Mouse (Mus musculus): Measurements from ENCODE around the gene Rorc. TPM values are rescaled to one million over a fixed set of nuclear protein-coding genes. Genes with fewer than 3 reads are reported as not detected.

Rorc gene
- polyA plus RNA-seq, 1 experiment from 2014 or later, result 0.38 TPM

GRCm38 (mm10) chr3:94377028-94377923, 4.7 kb downstream of the Rorc start:
- H3K9ac ChIP-seq (replicated peaks; ENCODE audit: low read length), result no peak overlapping the region
- H3K4me1 ChIP-seq (ENCODE audit: control insufficient read depth, insufficient read depth, low read length), result peaks cover 6% of the 10 kb centered on the region; the same call in 1 of the 2 replicates
- no peaks in the 10 kb centered on the region for H3K9me3 ChIP-seq (replicated peaks; ENCODE audit: control insufficient read depth, low read length)
- ATAC-seq (replicated peaks; ENCODE audit: insufficient number of reproducible peaks, low FRiP score, low TSS enrichment, low read depth) (no peak), DNase-seq (ENCODE audit: low spot score) (no peak)
- H3K27ac ChIP-seq (replicated peaks; ENCODE audit: low read depth, low read length), result no peak overlapping the region
- 21% methylated on average over 13 of the region's 13 CpGs for WGBS
- no peaks in the 10 kb centered on the region for H3K36me3 ChIP-seq (replicated peaks; ENCODE audit: control insufficient read depth, insufficient read depth, low read depth, low read length)
- no peak overlapping the region for H3K4me2 ChIP-seq (ENCODE audit: low read depth, low read length)
- H3K4me3 ChIP-seq (ENCODE audit: low read depth, low read length), result no peak overlapping the region
- H3K27me3 ChIP-seq (ENCODE audit: control insufficient read depth, insufficient read depth, low read length), result no peaks in the 10 kb centered on the region; the same call in 1 of the 2 replicates

- WGBS, result 20% methylated on average over 9 of the region's 9 CpGs
- Histone ChIP-seq H3K4me1 (ENCODE audit: control insufficient read depth, insufficient read depth, low read length) (no peaks in the 10 kb centered on the region), H3K9ac (replicated peaks; ENCODE audit: low read length) (no peak overlapping the region), H3K9me3 (replicated peaks; ENCODE audit: control insufficient read depth, low read length) (no peaks in the 10 kb centered on the region), H3K4me3 (ENCODE audit: low read depth, low read length) (no peak overlapping the region), H3K27ac (replicated peaks; ENCODE audit: low read depth, low read length) (no peak overlapping the region), H3K27me3 (ENCODE audit: control insufficient read depth, insufficient read depth, low read length) (no peaks in the 10 kb centered on the region; the same call in 1 of the 2 replicates), H3K4me2 (ENCODE audit: low read depth, low read length) (no peak overlapping the region), H3K36me3 (replicated peaks; ENCODE audit: control insufficient read depth, insufficient read depth, low read depth, low read length) (no peaks in the 10 kb centered on the region)
- ATAC-seq (replicated peaks; ENCODE audit: insufficient number of reproducible peaks, low FRiP score, low TSS enrichment, low read depth) (no peak), DNase-seq (ENCODE audit: low spot score) (no peak)
Observed at GRCm38 (mm10) chr3:94379831-94380510, 7.4 kb downstream of the Rorc start.

- Histone ChIP-seq H3K9ac (replicated peaks; ENCODE audit: low read length) (no peak overlapping the region), H3K27me3 (ENCODE audit: control insufficient read depth, insufficient read depth, low read length) (no peaks in the 10 kb centered on the region), H3K4me3 (ENCODE audit: low read depth, low read length) (no peak overlapping the region), H3K4me1 (ENCODE audit: control insufficient read depth, insufficient read depth, low read length) (no peaks in the 10 kb centered on the region), H3K27ac (replicated peaks; ENCODE audit: low read depth, low read length) (no peak overlapping the region), H3K4me2 (ENCODE audit: low read depth, low read length) (no peak overlapping the region), H3K9me3 (replicated peaks; ENCODE audit: control insufficient read depth, low read length) (no peaks in the 10 kb centered on the region), H3K36me3 (replicated peaks; ENCODE audit: control insufficient read depth, insufficient read depth, low read depth, low read length) (no peaks in the 10 kb centered on the region)
- no peak for ATAC-seq (replicated peaks; ENCODE audit: insufficient number of reproducible peaks, low FRiP score, low TSS enrichment, low read depth)
- DNase-seq (ENCODE audit: low spot score), result no peak
- WGBS, result 66% methylated on average over 5 of the region's 5 CpGs
Observed at GRCm38 (mm10) chr3:94382308-94382707, 9.7 kb downstream of the Rorc start.

- Histone ChIP-seq H3K9me3 (replicated peaks; ENCODE audit: control insufficient read depth, low read length) (no peaks in the 10 kb centered on the region), H3K36me3 (replicated peaks; ENCODE audit: control insufficient read depth, insufficient read depth, low read depth, low read length) (no peaks in the 10 kb centered on the region), H3K27me3 (ENCODE audit: control insufficient read depth, insufficient read depth, low read length) (no peaks in the 10 kb centered on the region), H3K4me3 (ENCODE audit: low read depth, low read length) (no peak overlapping the region), H3K9ac (replicated peaks; ENCODE audit: low read length) (no peak overlapping the region), H3K4me1 (ENCODE audit: control insufficient read depth, insufficient read depth, low read length) (no peaks in the 10 kb centered on the region), H3K4me2 (ENCODE audit: low read depth, low read length) (no peak overlapping the region), H3K27ac (replicated peaks; ENCODE audit: low read depth, low read length) (no peak overlapping the region)
- DNase-seq (ENCODE audit: low spot score) (no peak), ATAC-seq (replicated peaks; ENCODE audit: insufficient number of reproducible peaks, low FRiP score, low TSS enrichment, low read depth) (no peak)
- WGBS, result 64% methylated on average over 3 of the region's 3 CpGs
Observed at GRCm38 (mm10) chr3:94383476-94383875, 10.9 kb downstream of the Rorc start.

GRCm38 (mm10) chr3:94386671-94387070, 14.1 kb downstream of the Rorc start:
- H3K27me3 ChIP-seq (ENCODE audit: control insufficient read depth, insufficient read depth, low read length), result no peaks in the 10 kb centered on the region
- 70% methylated on average over 4 of the region's 4 CpGs for WGBS
- no peak overlapping the region for H3K9ac ChIP-seq (replicated peaks; ENCODE audit: low read length)
- H3K27ac ChIP-seq (replicated peaks; ENCODE audit: low read depth, low read length), result no peak overlapping the region
- no peak for ATAC-seq (replicated peaks; ENCODE audit: insufficient number of reproducible peaks, low FRiP score, low TSS enrichment, low read depth)
- no peaks in the 10 kb centered on the region for H3K4me1 ChIP-seq (ENCODE audit: control insufficient read depth, insufficient read depth, low read length)
- H3K9me3 ChIP-seq (replicated peaks; ENCODE audit: control insufficient read depth, low read length), result no peaks in the 10 kb centered on the region
- no peak for DNase-seq (ENCODE audit: low spot score)
- H3K4me2 ChIP-seq (ENCODE audit: low read depth, low read length), result no peak overlapping the region
- H3K4me3 ChIP-seq (ENCODE audit: low read depth, low read length), result no peak overlapping the region
- no peaks in the 10 kb centered on the region for H3K36me3 ChIP-seq (replicated peaks; ENCODE audit: control insufficient read depth, insufficient read depth, low read depth, low read length)

GRCm38 (mm10) chr3:94387391-94387790, 14.8 kb downstream of the Rorc start:
- no peaks in the 10 kb centered on the region for H3K4me1 ChIP-seq (ENCODE audit: control insufficient read depth, insufficient read depth, low read length)
- no peaks in the 10 kb centered on the region for H3K36me3 ChIP-seq (replicated peaks; ENCODE audit: control insufficient read depth, insufficient read depth, low read depth, low read length)
- H3K27me3 ChIP-seq (ENCODE audit: control insufficient read depth, insufficient read depth, low read length), result no peaks in the 10 kb centered on the region
- DNase-seq (ENCODE audit: low spot score), result no peak
- no peak for ATAC-seq (replicated peaks; ENCODE audit: insufficient number of reproducible peaks, low FRiP score, low TSS enrichment, low read depth)
- H3K9ac ChIP-seq (replicated peaks; ENCODE audit: low read length), result no peak overlapping the region
- H3K27ac ChIP-seq (replicated peaks; ENCODE audit: low read depth, low read length), result no peak overlapping the region
- no peaks in the 10 kb centered on the region for H3K9me3 ChIP-seq (replicated peaks; ENCODE audit: control insufficient read depth, low read length)
- WGBS, result 85% methylated on average over 10 of the region's 10 CpGs
- no peak overlapping the region for H3K4me3 ChIP-seq (ENCODE audit: low read depth, low read length)
- no peak overlapping the region for H3K4me2 ChIP-seq (ENCODE audit: low read depth, low read length)

GRCm38 (mm10) chr3:94388047-94388446, 15.5 kb downstream of the Rorc start:
- no peak overlapping the region for H3K4me2 ChIP-seq (ENCODE audit: low read depth, low read length)
- no peaks in the 10 kb centered on the region for H3K9me3 ChIP-seq (replicated peaks; ENCODE audit: control insufficient read depth, low read length)
- 78% methylated on average over 5 of the region's 5 CpGs for WGBS
- H3K27ac ChIP-seq (replicated peaks; ENCODE audit: low read depth, low read length), result no peak overlapping the region
- no peaks in the 10 kb centered on the region for H3K27me3 ChIP-seq (ENCODE audit: control insufficient read depth, insufficient read depth, low read length)
- H3K9ac ChIP-seq (replicated peaks; ENCODE audit: low read length), result no peak overlapping the region
- DNase-seq (ENCODE audit: low spot score), result no peak
- no peaks in the 10 kb centered on the region for H3K36me3 ChIP-seq (replicated peaks; ENCODE audit: control insufficient read depth, insufficient read depth, low read depth, low read length)
- H3K4me3 ChIP-seq (ENCODE audit: low read depth, low read length), result no peak overlapping the region
- H3K4me1 ChIP-seq (ENCODE audit: control insufficient read depth, insufficient read depth, low read length), result no peaks in the 10 kb centered on the region
- no peak for ATAC-seq (replicated peaks; ENCODE audit: insufficient number of reproducible peaks, low FRiP score, low TSS enrichment, low read depth)

GRCm38 (mm10) chr3:94389420-94389819, 16.8 kb downstream of the Rorc start:
- Histone ChIP-seq H3K9me3 (replicated peaks; ENCODE audit: control insufficient read depth, low read length) (no peaks in the 10 kb centered on the region), H3K4me2 (ENCODE audit: low read depth, low read length) (no peak overlapping the region), H3K36me3 (replicated peaks; ENCODE audit: control insufficient read depth, insufficient read depth, low read depth, low read length) (no peaks in the 10 kb centered on the region), H3K9ac (replicated peaks; ENCODE audit: low read length) (no peak overlapping the region), H3K4me1 (ENCODE audit: control insufficient read depth, insufficient read depth, low read length) (no peaks in the 10 kb centered on the region), H3K4me3 (ENCODE audit: low read depth, low read length) (no peak overlapping the region), H3K27ac (replicated peaks; ENCODE audit: low read depth, low read length) (no peak overlapping the region), H3K27me3 (ENCODE audit: control insufficient read depth, insufficient read depth, low read length) (no peaks in the 10 kb centered on the region)
- DNase-seq (ENCODE audit: low spot score) (no peak), ATAC-seq (replicated peaks; ENCODE audit: insufficient number of reproducible peaks, low FRiP score, low TSS enrichment, low read depth) (no peak)
- 95% methylated on average over 16 of the region's 16 CpGs for WGBS

Measured in embryonic facial prominence, embryonic 11.5 days (tissue).